Mouse (Mus musculus) liver, embryonic 11.5 days (tissue): Measurements from ENCODE around the gene Cox7a2. TPM values are rescaled to one million over a fixed set of nuclear protein-coding genes. Genes with fewer than 3 reads are reported as not detected.

Source experiments
- ATAC-seq: fragments of 200-750 bp; cut with Nextera tagmentation; replicated peaks from 2 replicates; pipeline ENCODE4 v1.8.0; 2017; ENCODE audit warnings: moderate number of reproducible peaks, mild to moderate bottlenecking, moderate TSS enrichment, moderate library complexity; ENCODE audit not compliant: low FRiP score
- DNase-seq: peaks from one replicate; pipeline ENCODE4 v3.0.0-alpha.2; 2017; ENCODE audit warnings: low spot score
- H3K27ac ChIP-seq: fragments of 300-500 bp; sonication (generic); 2 replicates; pipeline ENCODE4 v1.5.1; 2014; ENCODE audit warnings: mild to moderate bottlenecking, low read depth, low read length, control low read depth
- H3K27me3 ChIP-seq: fragments of 300-500 bp; sonication (generic); replicated peaks from 2 replicates; pipeline ENCODE4 v1.6.1; 2014; ENCODE audit warnings: low read length, mixed read lengths; ENCODE audit not compliant: control insufficient read depth, insufficient read depth
- H3K36me3 ChIP-seq: fragments of 300-500 bp; sonication (generic); 2 replicates; pipeline ENCODE4 v1.6.1; 2014; ENCODE audit warnings: mild to moderate bottlenecking, low read length, moderate library complexity, mixed read lengths; ENCODE audit not compliant: control insufficient read depth, insufficient read depth
- H3K4me1 ChIP-seq: fragments of 300-500 bp; sonication (generic); replicated peaks from 2 replicates; pipeline ENCODE4 v1.6.1; 2014; ENCODE audit warnings: low read length, mixed read lengths; ENCODE audit not compliant: control insufficient read depth, insufficient read depth
- H3K4me2 ChIP-seq: fragments of 300-500 bp; sonication (generic); 2 replicates; pipeline ENCODE4 v1.6.1; 2014; ENCODE audit warnings: mild to moderate bottlenecking, control low read depth, moderate library complexity
- H3K4me3 ChIP-seq: fragments of 300-500 bp; sonication (generic); 2 replicates; pipeline ENCODE4 v1.5.1; 2014; ENCODE audit warnings: low read depth, low read length, control low read depth
- H3K9ac ChIP-seq: fragments of 300-500 bp; sonication (generic); 2 replicates; pipeline ENCODE4 v1.6.1; 2014; ENCODE audit warnings: low read depth, low read length, control low read depth
- H3K9me3 ChIP-seq: fragments of 300-500 bp; sonication (generic); 2 replicates; pipeline ENCODE4 v1.6.1; 2016; ENCODE audit warnings: low read length, inconsistent platforms, mixed read lengths; ENCODE audit not compliant: control insufficient read depth
- WGBS: fragments of 180-500 bp; shearing (Covaris S2); extraction: QIAGEN DNeasy Blood & Tissue Kit; methylation state at CpG from one replicate; pipeline ENCODE4 v1.1.7; 2014; 5-methylcytosine and 5-hydroxymethylcytosine counted together
- polyA plus RNA-seq: library from polyadenylated mRNA; unstranded; fragments of >200 nt; fragmentation: Nextera tagmentation; extraction: Ambion mirVana; gene quantifications from 2 replicates; pipeline ENCODE4 v1.2.1, GENCODE M21; 2014

Gene Cox7a2
- polyA plus RNA-seq, 1 experiment from 2014 or later: 720 TPM

- DNase-seq (no peak), ATAC-seq (no peak)
- no peak overlapping the region for H3K9ac ChIP-seq
- no peaks in the 10 kb centered on the region for H3K27me3 ChIP-seq
- 76% methylated on average over 2 of the region's 2 CpGs for WGBS
- H3K4me2 ChIP-seq: no peak overlapping the region
- no peak overlapping the region for H3K4me3 ChIP-seq
- no peak overlapping the region for H3K27ac ChIP-seq
- no peaks in the 10 kb centered on the region for H3K36me3 ChIP-seq
- H3K4me1 ChIP-seq: no peaks in the 10 kb centered on the region
- no peaks in the 10 kb centered on the region for H3K9me3 ChIP-seq
Measured at GRCm38 (mm10) chr9:79785794-79786085, 26.1 kb upstream of the Cox7a2 start.

GRCm38 (mm10) chr9:79784934-79785793 is 25.5 kb upstream of the Cox7a2 start:
- no peak overlapping the region for H3K27ac ChIP-seq
- H3K9ac ChIP-seq: no peak overlapping the region
- DNase-seq (no peak), ATAC-seq (no peak)
- H3K36me3 ChIP-seq: no peaks in the 10 kb centered on the region
- H3K4me2 ChIP-seq: no peak overlapping the region
- H3K4me3 ChIP-seq: no peak overlapping the region
- no peaks in the 10 kb centered on the region for H3K9me3 ChIP-seq
- H3K27me3 ChIP-seq: no peaks in the 10 kb centered on the region
- 86% methylated on average over 2 of the region's 2 CpGs for WGBS
- no peaks in the 10 kb centered on the region for H3K4me1 ChIP-seq

GRCm38 (mm10) chr9:79784439-79784838 is 24.8 kb upstream of the Cox7a2 start:
- 72% methylated on average over 3 of the region's 3 CpGs for WGBS
- Histone ChIP-seq H3K27me3 (no peaks in the 10 kb centered on the region), H3K9ac (no peak overlapping the region), H3K4me3 (no peak overlapping the region), H3K36me3 (no peaks in the 10 kb centered on the region), H3K4me2 (no peak overlapping the region), H3K9me3 (no peaks in the 10 kb centered on the region), H3K4me1 (no peaks in the 10 kb centered on the region), H3K27ac (no peak overlapping the region)
- ATAC-seq: no peak
- DNase-seq: no peak

- no peak for DNase-seq
- H3K4me1 ChIP-seq: no peaks in the 10 kb centered on the region
Measured at GRCm38 (mm10) chr9:79779354-79779753, 19.7 kb upstream of the Cox7a2 start.

GRCm38 (mm10) chr9:79766991-79767545 is 7.4 kb upstream of the Cox7a2 start:
- H3K4me1 ChIP-seq: no peaks in the 10 kb centered on the region
- 88% methylated on average over 5 of the region's 5 CpGs for WGBS
- ATAC-seq: no peak

More at GRCm38 (mm10) chr9:79779354-79779753, 19.7 kb upstream of the Cox7a2 start:
- Histone ChIP-seq H3K9ac (no peak overlapping the region), H3K9me3 (no peaks in the 10 kb centered on the region), H3K4me3 (no peak overlapping the region), H3K4me2 (no peak overlapping the region), H3K27ac (no peak overlapping the region), H3K36me3 (0 out of 2 replicates have a peak, but pooled peaks cover 2% of the 10 kb centered on the region), H3K27me3 (no peaks in the 10 kb centered on the region)
- WGBS: 72% methylated on average over 2 of the region's 2 CpGs
- ATAC-seq: no peak

GRCm38 (mm10) chr9:79765329-79765728 is 5.7 kb upstream of the Cox7a2 start:
- Histone ChIP-seq H3K4me3 (no peak overlapping the region), H3K27me3 (no peaks in the 10 kb centered on the region), H3K9ac (no peak overlapping the region), H3K4me1 (no peaks in the 10 kb centered on the region), H3K9me3 (no peaks in the 10 kb centered on the region), H3K4me2 (no peak overlapping the region), H3K27ac (no peak overlapping the region), H3K36me3 (no peaks in the 10 kb centered on the region)
- DNase-seq: no peak
- 76% methylated on average over 4 of the region's 4 CpGs for WGBS
- ATAC-seq: no peak

More at GRCm38 (mm10) chr9:79766991-79767545, 7.4 kb upstream of the Cox7a2 start:
- Histone ChIP-seq H3K4me3 (no peak overlapping the region), H3K27me3 (no peaks in the 10 kb centered on the region), H3K4me2 (no peak overlapping the region), H3K9me3 (no peaks in the 10 kb centered on the region), H3K9ac (no peak overlapping the region), H3K36me3 (no peaks in the 10 kb centered on the region), H3K27ac (no peak overlapping the region)
- DNase-seq: no peak

GRCm38 (mm10) chr9:79762519-79762918 is 2.8 kb upstream of the Cox7a2 start:
- Histone ChIP-seq H3K27me3 (no peaks in the 10 kb centered on the region), H3K9ac (no peak overlapping the region), H3K4me1 (peaks cover 2% of the 10 kb centered on the region; the same call in 1 of the 2 replicates), H3K4me2 (no peak overlapping the region), H3K9me3 (no peaks in the 10 kb centered on the region), H3K27ac (no peak overlapping the region), H3K4me3 (no peak overlapping the region), H3K36me3 (0 out of 2 replicates have a peak, but pooled peaks cover 3% of the 10 kb centered on the region)
- DNase-seq (no peak), ATAC-seq (no peak)
- WGBS: 80% methylated on average over 6 of the region's 6 CpGs

- peaks cover 2% of the 10 kb centered on the region; the same call in 1 of the 2 replicates for H3K4me1 ChIP-seq
- H3K9ac ChIP-seq: peak overlapping the region; percentile 88
- DNase-seq (peak; percentile 35), ATAC-seq (peak; percentile 32)
- H3K4me3 ChIP-seq: peak overlapping the region; percentile 87
- WGBS: 11% methylated on average over 14 of the region's 14 CpGs
- H3K4me2 ChIP-seq: peak overlapping the region; percentile 89
- H3K27ac ChIP-seq: peak overlapping the region; percentile 63
- H3K36me3 ChIP-seq: peaks cover 3% of the 10 kb centered on the region; the same call in 1 of the 2 replicates
- no peaks in the 10 kb centered on the region for H3K27me3 ChIP-seq
- H3K9me3 ChIP-seq: no peaks in the 10 kb centered on the region
Measured at GRCm38 (mm10) chr9:79760076-79760475, 398 bp upstream of the Cox7a2 start.

GRCm38 (mm10) chr9:79755311-79755710 is 4.4 kb downstream of the Cox7a2 start:
- no peak overlapping the region for H3K4me2 ChIP-seq
- H3K27me3 ChIP-seq: no peaks in the 10 kb centered on the region
- H3K4me3 ChIP-seq: no peak overlapping the region
- H3K4me1 ChIP-seq: peaks cover 2% of the 10 kb centered on the region; the same call in 1 of the 2 replicates
- peaks cover 13% of the 10 kb centered on the region for H3K36me3 ChIP-seq
- H3K9me3 ChIP-seq: no peaks in the 10 kb centered on the region
- DNase-seq: no peak
- 89% methylated on average over 4 of the region's 4 CpGs for WGBS
- ATAC-seq: no peak
- no peak overlapping the region for H3K27ac ChIP-seq
- no peak overlapping the region for H3K9ac ChIP-seq
